Comparison of ENCODE assay signal across 9 mouse cellular contexts in the genomic region with DNA sequence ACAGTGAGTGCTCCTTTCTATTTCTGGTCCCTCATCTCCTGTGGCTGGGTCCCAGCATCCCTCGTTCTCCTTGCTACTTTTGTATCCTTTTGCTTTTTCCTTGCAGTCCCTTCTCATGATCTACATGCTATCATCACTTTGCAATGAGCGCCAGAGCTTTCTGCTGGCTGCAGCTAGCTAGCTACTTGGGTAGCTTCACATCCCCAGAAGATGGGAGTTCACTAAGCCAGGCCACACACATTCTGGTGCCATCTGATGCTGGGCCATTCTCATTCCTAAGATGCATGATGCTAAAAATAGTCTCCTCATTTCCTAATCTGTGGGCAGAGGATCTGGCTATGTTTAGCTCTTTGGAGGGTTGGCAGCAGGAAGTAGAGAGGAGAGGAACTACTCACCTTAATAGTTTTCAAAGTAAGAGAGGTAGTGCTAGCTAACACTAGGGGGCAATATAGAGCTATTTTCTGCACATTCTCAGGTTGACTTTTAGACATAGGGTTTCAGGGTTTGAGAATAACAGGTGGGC. TPM values are rescaled to one million over a fixed set of nuclear protein-coding genes. Genes with fewer than 3 reads are reported as not detected.
DNase-seq lines count a peak whose midpoint lies in the region; ATAC-seq lines count a peak whose summit lies in the region.
"Had no signal": no experiment of that assay in that cellular context is flagged by ENCODE, and none has a peak within 500 bp of the region (broad histone marks: within the 10 kb centered on the region; RNA-seq: fewer than 3 reads in every experiment).

No protein-coding gene starts in this region.

- H3K9me3 ChIP-seq in forebrain, embryonic 14.5 days (replicated peaks; ENCODE audit: control insufficient read depth, low read length) = no peaks in the 10 kb centered on the region
- H3K9me3 ChIP-seq in hindbrain, embryonic 12.5 days (replicated peaks) = no peaks in the 10 kb centered on the region
- no peaks in the 10 kb centered on the region for H3K9me3 ChIP-seq in limb, embryonic 10.5 days (replicated peaks)
- H3K9me3 ChIP-seq in neural tube, embryonic 15.5 days (replicated peaks) = no peaks in the 10 kb centered on the region
- H3K9me3 ChIP-seq: megakaryocyte, embryonic 14.5 days had no signal

- peak; percentile 46 for DNase-seq in kidney, adult 18-20 months
- DNase-seq in kidney, postnatal 10 days = no peak
- peak; percentile 78 for DNase-seq in NIH3T3 (ENCODE audit: low read depth)
- DNase-seq in forebrain, embryonic 14.5 days (ENCODE audit: low spot score) = peak; percentile 73
- peak; percentile 59 for DNase-seq in limb, embryonic 10.5 days (ENCODE audit: low spot score)
- no peak for DNase-seq in urinary bladder, postnatal 25 days (ENCODE audit: low spot score)

- H3K4me1 ChIP-seq in forebrain, embryonic 14.5 days (ENCODE audit: control insufficient read depth, insufficient read depth, low read length) = peaks cover 15% of the 10 kb centered on the region
- peaks cover 11% of the 10 kb centered on the region for H3K4me1 ChIP-seq in hindbrain, embryonic 12.5 days
- H3K4me1 ChIP-seq in limb, embryonic 10.5 days = peaks cover 58% of the 10 kb centered on the region
- H3K4me1 ChIP-seq in neural tube, embryonic 15.5 days = peaks cover 20% of the 10 kb centered on the region

- no peaks in the 10 kb centered on the region for H3K36me3 ChIP-seq in forebrain, embryonic 14.5 days (ENCODE audit: control insufficient read depth, insufficient read depth, low read length)
- H3K36me3 ChIP-seq in hindbrain, embryonic 12.5 days = no peaks in the 10 kb centered on the region
- peaks cover 4% of the 10 kb centered on the region; the same call in 1 of the 2 replicates for H3K36me3 ChIP-seq in limb, embryonic 10.5 days
- H3K36me3 ChIP-seq in neural tube, embryonic 15.5 days = no peaks in the 10 kb centered on the region

- H3K9ac ChIP-seq in forebrain, embryonic 14.5 days (ENCODE audit: low read length) = no peak overlapping the region
- no peak overlapping the region for H3K9ac ChIP-seq in hindbrain, embryonic 12.5 days
- no peak overlapping the region for H3K9ac ChIP-seq in neural tube, embryonic 15.5 days (replicated peaks)

- 77% methylated on average over 2 of the region's 2 CpGs for WGBS in forebrain, embryonic 14.5 days
- WGBS in hindbrain, embryonic 12.5 days = 48% methylated on average over 2 of the region's 2 CpGs
- 31% methylated on average over 2 of the region's 2 CpGs for WGBS in limb, embryonic 10.5 days
- WGBS in neural tube, embryonic 15.5 days = 44% methylated on average over 2 of the region's 2 CpGs

- no peak for ATAC-seq in forebrain, embryonic 14.5 days
- ATAC-seq in hindbrain, embryonic 12.5 days (ENCODE audit: low FRiP score) = no peak
- ATAC-seq in neural tube, embryonic 15.5 days (ENCODE audit: low FRiP score) = no peak

- no peak overlapping the region for H3K4me3 ChIP-seq in forebrain, embryonic 14.5 days (ENCODE audit: low read depth, low read length)
- no peak overlapping the region for H3K4me3 ChIP-seq in hindbrain, embryonic 12.5 days
- H3K4me3 ChIP-seq in limb, embryonic 10.5 days = peak overlapping the region; percentile 87
- H3K4me3 ChIP-seq in neural tube, embryonic 15.5 days (replicated peaks) = no peak overlapping the region
- H3K4me3 ChIP-seq: megakaryocyte, embryonic 14.5 days had no signal

- H3K27ac ChIP-seq in forebrain, embryonic 14.5 days (ENCODE audit: low read depth, low read length) = no peak overlapping the region
- H3K27ac ChIP-seq in hindbrain, embryonic 12.5 days = no peak overlapping the region
- H3K27ac ChIP-seq in limb, embryonic 10.5 days = peak overlapping the region; percentile 79
- H3K27ac ChIP-seq in neural tube, embryonic 15.5 days (replicated peaks) = no peak overlapping the region

- peak overlapping the region; percentile 39; the same call in 1 of the 2 replicates for H3K4me2 ChIP-seq in forebrain, embryonic 14.5 days (ENCODE audit: low read length)
- peak overlapping the region; percentile 85 for H3K4me2 ChIP-seq in hindbrain, embryonic 12.5 days (replicated peaks)
- H3K4me2 ChIP-seq in neural tube, embryonic 15.5 days = peak overlapping the region; percentile 96

- no peaks in the 10 kb centered on the region for H3K27me3 ChIP-seq in forebrain, embryonic 14.5 days (replicated peaks; ENCODE audit: control insufficient read depth, insufficient read depth, low read length)
- no peaks in the 10 kb centered on the region for H3K27me3 ChIP-seq in hindbrain, embryonic 12.5 days
- H3K27me3 ChIP-seq in limb, embryonic 10.5 days (ENCODE audit: low read depth, poor library complexity, severe bottlenecking) = no peaks in the 10 kb centered on the region
- H3K27me3 ChIP-seq in neural tube, embryonic 15.5 days (replicated peaks) = no peaks in the 10 kb centered on the region

RNA-seq across cellular contexts. Expression of a gene that starts 3.0 kb away (rescaled TPM):
- polyA plus RNA-seq in forebrain, embryonic 14.5 days (2014; fragmentation: Nextera tagmentation; extraction: Ambion mirVana) = 7.4 and 8.3 TPM in 2 replicates
- 16.2 and 18.5 TPM in 2 replicates for polyA plus RNA-seq in hindbrain, embryonic 12.5 days (2016; fragmentation: Nextera tagmentation; extraction: Ambion mirVana)
- 47.0 and 58.8 TPM in 2 replicates for polyA plus RNA-seq in limb, embryonic 10.5 days (2016; fragmentation: Nextera tagmentation; extraction: Ambion mirVana)
- polyA plus RNA-seq in neural tube, embryonic 15.5 days (2015; fragmentation: Nextera tagmentation; extraction: Ambion mirVana) = 4.2 and 5.8 TPM in 2 replicates

Comparison
In these comparisons a context has a peak if more than half of its experiments do, and no peak if none do; other contexts are left out.
1. DNase-seq: peak in kidney, adult 18-20 months (single experiment), NIH3T3 (single experiment), forebrain, embryonic 14.5 days (single experiment) and limb, embryonic 10.5 days (single experiment); none in kidney, postnatal 10 days (single experiment) and urinary bladder, postnatal 25 days (single experiment).
2. H3K4me2 ChIP-seq: peak in every context shown above with its lines; median percentile 96 in neural tube, embryonic 15.5 days; 85 in hindbrain, embryonic 12.5 days; 39 in forebrain, embryonic 14.5 days.